Mouse (Mus musculus): ENCODE measurements around the gene Arrdc1. TPM values are rescaled to one million over a fixed set of nuclear protein-coding genes. Genes with fewer than 3 reads are reported as not detected.

Arrdc1 gene
- polyA plus RNA-seq, 1 experiment = 53.1 TPM

GRCm38 (mm10) chr2:24896761-24897160 is 38.3 kb downstream of the Arrdc1 start:
- TF ChIP-seq POLR2A (IDR thresholded peaks at IDR 0.05; ENCODE audit: borderline replicate concordance, extremely low read depth, insufficient read depth, insufficient read length, poor library complexity, severe bottlenecking) (no peak), CTCF (IDR thresholded peaks at IDR 0.05; ENCODE audit: borderline replicate concordance, extremely low read depth, insufficient read depth, insufficient read length) (no peak)
- no peak for DNase-seq (ENCODE audit: low read depth)

DNA sequence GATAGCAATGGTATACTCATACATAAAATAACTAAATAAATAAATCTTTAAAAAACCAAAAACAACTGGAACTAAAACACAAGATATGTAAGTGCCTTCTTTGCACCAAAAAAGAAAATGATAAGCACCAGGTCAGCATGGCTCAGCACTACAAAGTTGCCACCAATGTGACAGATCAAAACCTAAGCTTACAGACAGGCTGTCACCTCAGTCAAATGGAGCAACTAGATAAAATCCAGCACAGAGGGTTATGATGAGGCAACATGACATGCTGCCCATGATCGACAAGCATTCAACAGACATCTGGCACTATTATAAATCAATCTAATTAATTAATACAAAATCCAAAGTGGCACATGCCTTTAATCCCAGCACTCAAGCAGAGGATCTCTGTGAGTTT is 40.8 kb downstream of the Arrdc1 start:
- no peak for DNase-seq (ENCODE audit: low read depth)
- TF ChIP-seq POLR2A (IDR thresholded peaks at IDR 0.05; ENCODE audit: borderline replicate concordance, extremely low read depth, insufficient read depth, insufficient read length, poor library complexity, severe bottlenecking) = no peak
- TF ChIP-seq CTCF (IDR thresholded peaks at IDR 0.05; ENCODE audit: borderline replicate concordance, extremely low read depth, insufficient read depth, insufficient read length) = no peak

DNA sequence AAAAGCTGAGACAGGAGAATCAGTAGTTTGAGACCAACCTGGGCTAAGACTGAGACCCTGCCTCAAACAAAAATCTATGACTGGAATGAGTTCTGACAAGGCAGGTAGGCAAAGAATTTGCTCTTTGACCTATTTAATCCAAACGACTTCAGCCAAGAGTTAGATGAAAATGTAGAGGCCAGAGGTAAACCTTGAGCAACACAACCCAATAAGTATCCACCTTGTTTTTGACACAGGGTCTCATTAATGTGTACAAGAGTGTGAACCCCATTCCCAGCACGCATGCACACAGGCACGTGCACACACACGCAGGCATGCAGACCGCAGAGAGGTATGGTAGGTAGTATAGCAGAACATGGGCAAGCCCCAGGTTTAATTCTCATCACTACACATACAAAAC is 42.7 kb downstream of the Arrdc1 start:
- DNase-seq (ENCODE audit: low read depth) = no peak
- TF ChIP-seq POLR2A (IDR thresholded peaks at IDR 0.05; ENCODE audit: borderline replicate concordance, extremely low read depth, insufficient read depth, insufficient read length, poor library complexity, severe bottlenecking) (no peak), CTCF (IDR thresholded peaks at IDR 0.05; ENCODE audit: borderline replicate concordance, extremely low read depth, insufficient read depth, insufficient read length) (no peak)

DNA sequence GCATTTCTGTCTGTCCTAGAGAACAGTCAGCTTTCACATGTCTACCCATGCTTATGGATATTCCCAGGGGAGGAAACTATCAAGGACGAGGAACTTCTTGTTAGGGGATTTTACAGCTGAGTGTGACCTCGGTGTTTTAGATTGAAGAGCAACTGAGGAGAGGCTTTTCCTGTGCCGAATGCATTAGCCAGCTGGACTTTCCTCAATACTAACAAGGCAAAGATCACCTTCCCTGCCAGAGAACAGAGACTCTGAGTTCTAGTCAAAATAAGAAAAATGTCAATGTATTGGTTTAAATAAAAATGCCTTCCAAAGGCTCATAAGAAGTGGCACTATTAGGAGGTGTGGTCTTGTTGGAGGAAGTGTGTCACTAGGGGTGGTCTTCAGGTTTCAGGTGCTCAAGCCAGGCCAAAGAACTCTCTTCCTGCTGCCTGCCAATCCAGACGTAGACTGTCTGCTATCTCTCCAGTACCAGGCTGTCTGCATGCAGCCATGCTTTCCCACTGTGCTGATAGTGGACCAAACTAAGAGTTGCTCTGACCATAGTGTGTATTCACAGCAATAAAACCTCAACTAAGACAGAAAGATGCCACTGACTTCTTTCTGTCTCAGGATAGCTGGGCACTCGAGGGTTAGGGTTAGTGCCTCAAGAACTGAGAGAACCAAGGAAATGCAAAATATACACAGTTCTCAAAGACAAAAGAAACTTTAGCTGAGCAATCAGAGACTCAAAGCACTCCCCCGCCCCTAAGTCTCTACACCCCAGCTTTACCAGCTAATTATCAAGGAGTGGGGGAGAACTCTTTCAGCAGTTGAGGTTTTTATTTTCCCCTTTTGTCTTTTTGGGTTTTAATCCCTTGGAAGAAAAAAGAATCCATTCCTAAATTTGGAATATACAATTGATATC is 44.3 kb downstream of the Arrdc1 start:
- no peak for TF ChIP-seq CTCF (IDR thresholded peaks at IDR 0.05; ENCODE audit: borderline replicate concordance, extremely low read depth, insufficient read depth, insufficient read length)
- TF ChIP-seq POLR2A (IDR thresholded peaks at IDR 0.05; ENCODE audit: borderline replicate concordance, extremely low read depth, insufficient read depth, insufficient read length, poor library complexity, severe bottlenecking) = no peak
- no peak for DNase-seq (ENCODE audit: low read depth)

GRCm38 (mm10) chr2:24888895-24889294 is 46.2 kb downstream of the Arrdc1 start:
- no peak for DNase-seq (ENCODE audit: low read depth)
- peak; percentile 17; the same call in 1 of the 2 replicates for TF ChIP-seq CTCF (IDR thresholded peaks at IDR 0.05; ENCODE audit: borderline replicate concordance, extremely low read depth, insufficient read depth, insufficient read length)
- no peak for TF ChIP-seq POLR2A (IDR thresholded peaks at IDR 0.05; ENCODE audit: borderline replicate concordance, extremely low read depth, insufficient read depth, insufficient read length, poor library complexity, severe bottlenecking)

DNA sequence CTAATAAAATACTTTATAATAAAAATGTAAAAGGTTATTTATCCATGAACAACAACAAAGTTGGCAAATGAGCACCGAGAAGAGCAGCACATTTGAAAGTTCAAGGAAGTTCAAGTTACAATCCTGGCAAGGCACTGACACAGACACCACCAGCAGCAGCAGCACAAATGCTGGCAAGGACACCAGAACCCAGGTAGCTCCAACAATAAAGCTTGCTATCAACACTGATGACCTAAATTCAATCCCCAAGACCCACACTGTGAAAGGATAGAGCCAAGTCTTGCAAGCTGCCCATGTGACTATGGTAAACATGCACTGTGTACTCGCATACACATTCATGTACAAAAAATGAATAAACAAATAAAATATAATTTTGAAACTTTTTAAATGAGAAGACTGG is 54.4 kb downstream of the Arrdc1 start:
- TF ChIP-seq POLR2A (IDR thresholded peaks at IDR 0.05; ENCODE audit: borderline replicate concordance, extremely low read depth, insufficient read depth, insufficient read length, poor library complexity, severe bottlenecking) (no peak), CTCF (IDR thresholded peaks at IDR 0.05; ENCODE audit: borderline replicate concordance, extremely low read depth, insufficient read depth, insufficient read length) (no peak)

More for the DNA sequence above, 54.4 kb downstream of the Arrdc1 start:
- DNase-seq (ENCODE audit: low read depth) = no peak

Other genes with a start within 250 kb of the Arrdc1 start
- gene Cacna1b, start 172.1 kb downstream of the Arrdc1 start, polyA plus RNA-seq (2012; rRNA removed) = 80.2 and 100 TPM in 2 replicates
- 146 and 147 TPM in 2 replicates for gene Ehmt1, start 15.6 kb downstream of the Arrdc1 start, polyA plus RNA-seq (2012; rRNA removed)
- gene Zmynd19, start 14.5 kb upstream of the Arrdc1 start, polyA plus RNA-seq (2012; rRNA removed) = 38.4 and 43.1 TPM in 2 replicates
- 39.8 and 46.4 TPM in 2 replicates for gene Dph7, start 27.1 kb upstream of the Arrdc1 start, polyA plus RNA-seq (2012; rRNA removed)
- gene Mrpl41, start 39.8 kb upstream of the Arrdc1 start, polyA plus RNA-seq (2012; rRNA removed) = 83.9 and 115 TPM in 2 replicates
- 5.5 and 6.4 TPM in 2 replicates for gene Pnpla7, start 40.8 kb upstream of the Arrdc1 start, polyA plus RNA-seq (2012; rRNA removed)
- gene Nsmf, start 119.1 kb upstream of the Arrdc1 start, polyA plus RNA-seq (2012; rRNA removed) = 194 and 297 TPM in 2 replicates
- 0.11 and 0.18 TPM in 2 replicates for gene Entpd8, start 145.1 kb upstream of the Arrdc1 start, polyA plus RNA-seq (2012; rRNA removed)
- gene Noxa1, start 159.9 kb upstream of the Arrdc1 start, polyA plus RNA-seq (2012; rRNA removed) = 0.04 TPM in 2 replicates
- gene Nrarp, start 245.5 kb upstream of the Arrdc1 start, polyA plus RNA-seq (2012; rRNA removed) = 50.0 and 58.5 TPM in 2 replicates

All from brain, embryonic 14.5 days (tissue).